Mouse (Mus musculus) hindbrain, embryonic 13.5 days (tissue): Measurements from ENCODE around the gene Zdhhc6. TPM values are rescaled to one million over a fixed set of nuclear protein-coding genes. Genes with fewer than 3 reads are reported as not detected.

Experiments
- ATAC-seq: fragments of 200-750 bp; cut with Nextera tagmentation; 2 replicates; pipeline ENCODE4 v1.8.0; 2017; ENCODE audit warnings: moderate TSS enrichment; ENCODE audit not compliant: low FRiP score
- H3K27ac ChIP-seq: fragments of 300-500 bp; sonication (generic); 2 replicates; pipeline ENCODE4 v1.5.1; 2015; ENCODE audit warnings: inconsistent platforms, mild to moderate bottlenecking, moderate library complexity
- H3K27me3 ChIP-seq: fragments of 300-500 bp; sonication (generic); 2 replicates; pipeline ENCODE4 v1.6.1; 2015; ENCODE audit warnings: mild to moderate bottlenecking, inconsistent platforms
- H3K36me3 ChIP-seq: fragments of 300-500 bp; sonication (generic); 2 replicates; pipeline ENCODE4 v1.6.1; 2015; ENCODE audit warnings: mild to moderate bottlenecking, inconsistent platforms
- H3K4me1 ChIP-seq: fragments of 300-500 bp; sonication (generic); replicated peaks from 2 replicates; pipeline ENCODE4 v1.6.1; 2015; ENCODE audit warnings: inconsistent platforms
- H3K4me2 ChIP-seq: fragments of 300-500 bp; sonication (generic); 2 replicates; pipeline ENCODE4 v1.6.1; 2015; ENCODE audit warnings: inconsistent platforms, mild to moderate bottlenecking, moderate library complexity
- H3K4me3 ChIP-seq: fragments of 300-500 bp; sonication (generic); 2 replicates; pipeline ENCODE4 v1.5.1; 2015; ENCODE audit warnings: mild to moderate bottlenecking, inconsistent platforms
- H3K9ac ChIP-seq: fragments of 300-500 bp; sonication (generic); 2 replicates; pipeline ENCODE4 v1.6.1; 2015; ENCODE audit warnings: mild to moderate bottlenecking, inconsistent platforms
- H3K9me3 ChIP-seq: fragments of 300-500 bp; sonication (generic); 2 replicates; pipeline ENCODE4 v1.6.1; 2016; ENCODE audit warnings: inconsistent platforms
- WGBS: fragments of 180-500 bp; shearing (Covaris S2); methylation state at CpG from one replicate; pipeline ENCODE4 v1.1.7; 2015; 5-methylcytosine and 5-hydroxymethylcytosine counted together
- polyA plus RNA-seq: library from polyadenylated mRNA; unstranded; fragments of >200 nt; fragmentation: Nextera tagmentation; extraction: Ambion mirVana; gene quantifications from 2 replicates; pipeline ENCODE4 v1.2.1, GENCODE M21; 2015

Zdhhc6 gene
- polyA plus RNA-seq, 1 experiment from 2014 or later, result 72.0 TPM

- H3K9ac ChIP-seq, result no peak overlapping the region
- H3K27ac ChIP-seq, result no peak overlapping the region
- 94% methylated on average over 8 of the region's 8 CpGs for WGBS
- 0 out of 2 replicates have a peak, but pooled peaks cover 4% of the 10 kb centered on the region for H3K4me1 ChIP-seq
- H3K9me3 ChIP-seq, result no peaks in the 10 kb centered on the region
- H3K4me3 ChIP-seq, result no peak overlapping the region
- H3K36me3 ChIP-seq, result peaks cover 33% of the 10 kb centered on the region
- H3K4me2 ChIP-seq, result no peak overlapping the region
- no peaks in the 10 kb centered on the region for H3K27me3 ChIP-seq
- ATAC-seq, result peak; percentile 59
Observed at GRCm38 (mm10) chr19:55332641-55333268, 16.9 kb upstream of the Zdhhc6 start.

- 92% methylated on average over 5 of the region's 5 CpGs for WGBS
Observed at GRCm38 (mm10) chr19:55331776-55332175, 15.9 kb upstream of the Zdhhc6 start.

GRCm38 (mm10) chr19:55327510-55327909 lies 11.7 kb upstream of the Zdhhc6 start:
- Histone ChIP-seq H3K9ac (no peak overlapping the region), H3K9me3 (no peaks in the 10 kb centered on the region), H3K4me3 (no peak overlapping the region), H3K4me1 (no peaks in the 10 kb centered on the region), H3K36me3 (peaks cover 57% of the 10 kb centered on the region), H3K27me3 (no peaks in the 10 kb centered on the region), H3K27ac (no peak overlapping the region), H3K4me2 (no peak overlapping the region)
- WGBS, result 93% methylated on average over 4 of the region's 4 CpGs
- no peak for ATAC-seq

More at GRCm38 (mm10) chr19:55331776-55332175, 15.9 kb upstream of the Zdhhc6 start:
- H3K4me3 ChIP-seq, result no peak overlapping the region
- no peaks in the 10 kb centered on the region for H3K27me3 ChIP-seq
- H3K27ac ChIP-seq, result no peak overlapping the region
- no peaks in the 10 kb centered on the region for H3K9me3 ChIP-seq
- no peak overlapping the region for H3K4me2 ChIP-seq
- H3K36me3 ChIP-seq, result peaks cover 33% of the 10 kb centered on the region
- no peak for ATAC-seq
- no peak overlapping the region for H3K9ac ChIP-seq
- H3K4me1 ChIP-seq, result no peaks in the 10 kb centered on the region

GRCm38 (mm10) chr19:55322604-55323003 lies 6.8 kb upstream of the Zdhhc6 start:
- WGBS, result 95% methylated on average over 8 of the region's 8 CpGs
- no peak for ATAC-seq
- H3K4me3 ChIP-seq, result no peak overlapping the region
- no peak overlapping the region for H3K27ac ChIP-seq
- H3K27me3 ChIP-seq, result no peaks in the 10 kb centered on the region
- H3K9me3 ChIP-seq, result no peaks in the 10 kb centered on the region
- no peak overlapping the region for H3K4me2 ChIP-seq
- H3K9ac ChIP-seq, result no peak overlapping the region
- H3K36me3 ChIP-seq, result peaks cover 28% of the 10 kb centered on the region
- peaks cover 9% of the 10 kb centered on the region for H3K4me1 ChIP-seq

GRCm38 (mm10) chr19:55319521-55319920 lies 3.7 kb upstream of the Zdhhc6 start:
- Histone ChIP-seq H3K27ac (no peak overlapping the region), H3K4me2 (no peak overlapping the region), H3K9ac (no peak overlapping the region), H3K4me3 (no peak overlapping the region), H3K9me3 (no peaks in the 10 kb centered on the region), H3K4me1 (peaks cover 29% of the 10 kb centered on the region), H3K36me3 (peaks cover 19% of the 10 kb centered on the region), H3K27me3 (no peaks in the 10 kb centered on the region)
- no peak for ATAC-seq
- 77% methylated on average over 5 of the region's 5 CpGs for WGBS

GRCm38 (mm10) chr19:55319036-55319435 lies 3.2 kb upstream of the Zdhhc6 start:
- WGBS, result 80% methylated on average over 3 of the region's 3 CpGs
- H3K27ac ChIP-seq, result no peak overlapping the region
- ATAC-seq, result no peak
- peaks cover 19% of the 10 kb centered on the region for H3K36me3 ChIP-seq
- H3K4me3 ChIP-seq, result no peak overlapping the region
- H3K4me2 ChIP-seq, result no peak overlapping the region
- no peak overlapping the region for H3K9ac ChIP-seq
- peaks cover 34% of the 10 kb centered on the region for H3K4me1 ChIP-seq
- H3K9me3 ChIP-seq, result no peaks in the 10 kb centered on the region
- H3K27me3 ChIP-seq, result no peaks in the 10 kb centered on the region

- Histone ChIP-seq H3K36me3 (peaks cover 2% of the 10 kb centered on the region), H3K27ac (no peak overlapping the region), H3K9me3 (no peaks in the 10 kb centered on the region), H3K9ac (no peak overlapping the region; the same call in 1 of the 2 replicates), H3K4me3 (peak overlapping the region; percentile 84), H3K4me1 (peaks cover 41% of the 10 kb centered on the region), H3K4me2 (peak overlapping the region; percentile 92), H3K27me3 (no peaks in the 10 kb centered on the region)
- no peak for ATAC-seq
- 68% methylated on average over 10 of the region's 10 CpGs for whole genome bisulfite sequencing
Observed at GRCm38 (mm10) chr19:55316901-55317300, 1.1 kb upstream of the Zdhhc6 start.

- peaks cover 9% of the 10 kb centered on the region for H3K36me3 ChIP-seq
- whole genome bisulfite sequencing, result under 1% methylated on average over 48 of the region's 48 CpGs
- peaks cover 41% of the 10 kb centered on the region for H3K4me1 ChIP-seq
- H3K9me3 ChIP-seq, result no peaks in the 10 kb centered on the region
- peak; percentile 93 for ATAC-seq
- H3K4me3 ChIP-seq, result peak within 1 kb of the TSS; percentile 84
- peak within 1 kb of the TSS; percentile 92 for H3K4me2 ChIP-seq
- H3K27ac ChIP-seq, result peak within 1 kb of the TSS; percentile 80
- H3K9ac ChIP-seq, result peak within 1 kb of the TSS; percentile 84
- H3K27me3 ChIP-seq, result no peaks in the 10 kb centered on the region
Observed at GRCm38 (mm10) chr19:55316109-55316714, 380 bp upstream of the Zdhhc6 start, which contains the start of gene Vti1a. Vti1a (plus strand) TSS chr19:55316295.

- Histone ChIP-seq H3K27ac (no peak overlapping the region), H3K9ac (no peak overlapping the region), H3K36me3 (peaks cover 32% of the 10 kb centered on the region), H3K4me2 (no peak overlapping the region), H3K4me3 (no peak overlapping the region), H3K9me3 (no peaks in the 10 kb centered on the region), H3K27me3 (no peaks in the 10 kb centered on the region), H3K4me1 (peaks cover 36% of the 10 kb centered on the region)
- WGBS, result 97% methylated on average over 2 of the region's 2 CpGs
- no peak for ATAC-seq
Observed at GRCm38 (mm10) chr19:55313649-55314048, 2.2 kb downstream of the Zdhhc6 start.

GRCm38 (mm10) chr19:55311874-55312273 lies 4.0 kb downstream of the Zdhhc6 start:
- no peak overlapping the region for H3K4me2 ChIP-seq
- H3K27ac ChIP-seq, result no peak overlapping the region
- no peak overlapping the region for H3K9ac ChIP-seq
- peaks cover 42% of the 10 kb centered on the region for H3K36me3 ChIP-seq
- no peaks in the 10 kb centered on the region for H3K27me3 ChIP-seq
- H3K4me1 ChIP-seq, result peaks cover 27% of the 10 kb centered on the region
- no peak overlapping the region for H3K4me3 ChIP-seq
- H3K9me3 ChIP-seq, result no peaks in the 10 kb centered on the region
- no peak for ATAC-seq
- WGBS, result 92% methylated on average over 8 of the region's 8 CpGs

- no peak overlapping the region for H3K27ac ChIP-seq
- peaks cover 66% of the 10 kb centered on the region for H3K36me3 ChIP-seq
- no peaks in the 10 kb centered on the region for H3K27me3 ChIP-seq
- H3K9me3 ChIP-seq, result no peaks in the 10 kb centered on the region
- ATAC-seq, result no peak
- no peaks in the 10 kb centered on the region for H3K4me1 ChIP-seq
- H3K4me2 ChIP-seq, result no peak overlapping the region
- H3K9ac ChIP-seq, result no peak overlapping the region
- no peak overlapping the region for H3K4me3 ChIP-seq
Observed at GRCm38 (mm10) chr19:55305024-55305423, 10.8 kb downstream of the Zdhhc6 start.

- no peak for ATAC-seq
- H3K27ac ChIP-seq, result no peak overlapping the region
- H3K9ac ChIP-seq, result no peak overlapping the region
- H3K4me3 ChIP-seq, result no peak overlapping the region
- H3K4me2 ChIP-seq, result no peak overlapping the region
- no peaks in the 10 kb centered on the region for H3K9me3 ChIP-seq
- H3K36me3 ChIP-seq, result peaks cover 73% of the 10 kb centered on the region
- no peaks in the 10 kb centered on the region for H3K4me1 ChIP-seq
- WGBS, result 95% methylated on average over 3 of the region's 3 CpGs
- H3K27me3 ChIP-seq, result no peaks in the 10 kb centered on the region
Observed at GRCm38 (mm10) chr19:55300525-55300924, 15.3 kb downstream of the Zdhhc6 start.

GRCm38 (mm10) chr19:55299378-55299777 lies 16.5 kb downstream of the Zdhhc6 start:
- no peaks in the 10 kb centered on the region for H3K4me1 ChIP-seq
- H3K27me3 ChIP-seq, result no peaks in the 10 kb centered on the region
- no peak for ATAC-seq
- H3K27ac ChIP-seq, result no peak overlapping the region
- WGBS, result 98% methylated on average over 1 of the region's 1 CpGs
- H3K9ac ChIP-seq, result no peak overlapping the region
- no peak overlapping the region for H3K4me2 ChIP-seq
- H3K4me3 ChIP-seq, result no peak overlapping the region
- H3K9me3 ChIP-seq, result no peaks in the 10 kb centered on the region
- peaks cover 80% of the 10 kb centered on the region for H3K36me3 ChIP-seq
